Mouse (Mus musculus) liver, adult 2 months (tissue): Measurements from ENCODE around the gene Tedc2. TPM values are rescaled to one million over a fixed set of nuclear protein-coding genes. Genes with fewer than 3 reads are reported as not detected.

Source experiments
- DNase-seq: peaks from one replicate; pipeline ENCODE4 v3.0.0-alpha.2; 2011; ENCODE audit warnings: low read depth, low spot score; ENCODE audit errors: extremely low read depth
- H3K27ac ChIP-seq: fragments of 200-500 bp; replicated peaks from 2 replicates; pipeline ENCODE4 v1.5.1; 2012; ENCODE audit warnings: low read depth, mild to moderate bottlenecking, control low read depth, inconsistent platforms, low read length; ENCODE audit not compliant: insufficient read depth
- H3K27me3 ChIP-seq: fragments of 200-500 bp; 2 replicates; pipeline ENCODE4 v1.6.1; 2012; ENCODE audit warnings: mild to moderate bottlenecking, moderate library complexity, low read length, inconsistent platforms; ENCODE audit not compliant: control insufficient read depth, insufficient read depth
- H3K36me3 ChIP-seq: fragments of 200-500 bp; 2 replicates; pipeline ENCODE4 v1.6.1; 2012; ENCODE audit warnings: low read length, inconsistent platforms; ENCODE audit not compliant: control insufficient read depth, insufficient read depth
- H3K4me1 ChIP-seq: fragments of 200-500 bp; 2 replicates; pipeline ENCODE4 v1.6.1; 2011; ENCODE audit warnings: low read length; ENCODE audit not compliant: control insufficient read depth, insufficient read depth
- H3K4me3 ChIP-seq: fragments of 200-500 bp; 2 replicates; pipeline ENCODE4 v1.5.1; 2011; ENCODE audit warnings: low read depth, mild to moderate bottlenecking, control low read depth, low read length, moderate library complexity; ENCODE audit not compliant: insufficient read depth
- H3K79me2 ChIP-seq: fragments of 200-500 bp; 2 replicates; pipeline ENCODE4 v1.6.1; 2012; ENCODE audit warnings: inconsistent platforms, mild to moderate bottlenecking, low read length, moderate library complexity; ENCODE audit not compliant: control insufficient read depth, insufficient read depth
- H3K9ac ChIP-seq: fragments of 200-500 bp; 2 replicates; pipeline ENCODE4 v1.6.1; 2012; ENCODE audit warnings: low read depth, mild to moderate bottlenecking, control low read depth, inconsistent platforms, low read length
- CTCF ChIP-seq: fragments of 200-500 bp; IDR thresholded peaks from 2 replicates; pipeline ENCODE4 v1.5.1; 2011; ENCODE audit warnings: low read depth, low read length, control low read depth
- POLR2A ChIP-seq: fragments of 200-500 bp; IDR thresholded peaks from 2 replicates; pipeline ENCODE4 v1.6.1; 2011; ENCODE audit warnings: low read length, control low read depth; ENCODE audit not compliant: insufficient read depth; ENCODE audit errors: extremely low read depth
- WGBS: fragments of 180-500 bp; shearing (Covaris S2); methylation state at CpG from one replicate; pipeline ENCODE4 v1.1.7; 2018; 5-methylcytosine and 5-hydroxymethylcytosine counted together
- polyA plus RNA-seq: library from polyadenylated mRNA; depleted of rRNA; stranded (reverse); fragments of >200 nt; gene quantifications from 2 replicates; pipeline ENCODE4 v1.2.3, GENCODE M21; 2012; rRNA removed
- total RNA-seq: library from RNA; depleted of rRNA; stranded (reverse); fragments of >200 nt; gene quantifications from 2 replicates; pipeline ENCODE4 v1.2.3, GENCODE M21; 2014; rRNA removed

The Tedc2 gene
- total RNA-seq: 44.1 and 53.2 TPM in 2 replicates
- polyA plus RNA-seq: 61.4 and 78.0 TPM in 2 replicates

DNA sequence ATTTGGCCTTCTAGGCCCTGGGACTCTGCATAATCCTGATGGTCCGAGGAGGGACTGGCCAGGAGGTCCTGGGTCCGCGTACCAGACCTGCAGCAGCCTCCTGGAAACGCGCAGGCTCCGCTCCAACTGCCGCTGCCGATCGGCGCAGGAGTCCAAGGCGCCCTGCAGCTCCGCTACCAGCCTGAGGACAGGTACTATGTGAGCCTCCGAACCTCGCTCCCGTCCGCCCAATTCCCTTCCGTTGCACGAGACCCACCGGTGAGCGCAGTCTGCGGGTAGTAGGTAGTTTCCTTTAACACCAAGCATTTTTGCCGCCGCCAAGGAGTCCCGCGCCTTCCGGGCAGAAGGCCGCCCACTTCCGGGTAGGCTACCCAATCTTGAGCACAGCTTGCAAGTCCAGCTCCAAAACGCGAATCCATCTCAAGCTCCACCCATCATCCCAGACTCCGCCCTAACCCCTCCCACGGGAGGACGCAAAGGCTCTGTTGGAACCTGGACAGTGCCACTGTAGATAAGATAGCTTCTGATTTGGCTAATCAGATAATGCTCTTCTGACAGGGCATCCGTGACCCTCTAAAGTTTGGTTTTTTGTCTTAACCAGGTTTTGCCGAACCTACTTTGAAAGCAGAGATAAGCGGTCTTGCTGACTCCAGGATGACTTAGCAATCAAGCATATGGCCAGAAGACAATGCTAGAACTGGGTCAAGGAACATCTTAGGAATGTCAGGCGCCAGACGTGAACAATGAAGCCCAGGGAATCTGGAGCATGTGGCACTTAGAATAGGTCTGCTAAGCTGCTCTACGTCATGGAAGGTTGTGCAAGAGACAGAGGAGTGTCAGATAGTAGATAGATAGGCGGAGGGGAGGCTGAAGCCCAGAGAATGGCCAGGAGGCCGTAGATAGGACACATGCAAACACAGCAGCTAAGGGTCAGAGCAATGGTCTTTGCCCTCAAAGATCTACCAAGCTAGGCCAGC is at the start of gene Tedc2:
TSS of gene Tedc2 (minus strand) at position 417 of the 977 bp plus-strand sequence.
- H3K9ac ChIP-seq: peak within 1 kb of the TSS; percentile 91
- no peaks in the 10 kb centered on the region for H3K27me3 ChIP-seq
- under 1% methylated on average over 41 of the region's 41 CpGs for WGBS
- peaks cover 46% of the 10 kb centered on the region for H3K4me1 ChIP-seq
- peak within 1 kb of the TSS; percentile 90 for H3K4me3 ChIP-seq
- DNase-seq: peak; percentile 100
- TF ChIP-seq POLR2A (peak; percentile 91), CTCF (0 out of 2 replicates have a peak, but pooled peaks have one; percentile 7)
- peaks cover 19% of the 10 kb centered on the region; the same call in 1 of the 2 replicates for H3K79me2 ChIP-seq
- H3K27ac ChIP-seq: peak within 1 kb of the TSS; percentile 96
- H3K36me3 ChIP-seq: peaks cover 14% of the 10 kb centered on the region

DNA sequence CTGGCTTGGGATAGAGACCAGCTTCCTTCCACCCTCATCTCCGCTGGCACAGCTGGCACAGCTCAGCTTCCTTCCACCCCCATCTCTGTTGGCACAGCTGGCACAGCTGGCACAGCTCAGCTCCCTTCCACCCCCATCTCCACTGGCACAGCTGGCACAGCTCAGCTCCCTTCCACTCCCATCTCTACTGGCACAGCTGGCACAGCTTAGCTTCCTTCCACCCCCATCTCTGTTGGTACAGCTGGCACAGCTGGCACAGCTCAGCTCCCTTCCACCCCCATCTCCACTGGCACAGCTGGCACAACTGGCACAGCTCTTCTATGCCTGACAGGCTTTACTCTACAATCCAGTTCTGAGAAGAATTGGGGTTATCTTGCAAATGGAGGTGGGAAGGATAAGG is 46.5 kb upstream of the Tedc2 start:
- no peaks in the 10 kb centered on the region for H3K27me3 ChIP-seq
- no peak for TF ChIP-seq CTCF
- TF ChIP-seq POLR2A: no peak
- no peak overlapping the region for H3K4me3 ChIP-seq
- no peak overlapping the region for H3K27ac ChIP-seq
- no peaks in the 10 kb centered on the region for H3K79me2 ChIP-seq
- H3K4me1 ChIP-seq: no peaks in the 10 kb centered on the region
- no peak overlapping the region for H3K9ac ChIP-seq
- H3K36me3 ChIP-seq: no peaks in the 10 kb centered on the region
- peak; percentile 33 for DNase-seq
- WGBS: 43% methylated on average over 1 of the region's 1 CpGs

DNA sequence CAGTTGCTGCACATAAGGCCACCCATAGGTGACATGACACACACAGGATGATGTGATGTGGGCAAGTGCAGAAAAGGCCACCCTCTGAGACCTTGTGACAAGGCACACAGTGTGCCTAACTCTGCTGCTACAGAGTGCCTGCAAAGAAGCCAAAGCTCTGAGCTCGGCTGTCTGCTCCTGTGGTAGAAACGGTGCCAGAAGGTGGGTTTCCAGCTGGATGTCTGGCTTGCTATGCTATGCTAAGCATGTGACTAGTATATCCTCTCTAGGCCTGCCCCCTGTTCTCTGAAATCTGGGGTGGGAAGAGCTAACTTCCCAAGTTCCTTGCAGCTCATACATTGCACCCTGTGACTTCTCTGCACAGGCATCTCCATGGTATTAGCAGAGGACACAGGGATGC is 44.1 kb upstream of the Tedc2 start:
- Histone ChIP-seq H3K9ac (no peak overlapping the region), H3K79me2 (no peaks in the 10 kb centered on the region), H3K27ac (no peak overlapping the region), H3K4me3 (no peak overlapping the region), H3K27me3 (no peaks in the 10 kb centered on the region), H3K4me1 (no peaks in the 10 kb centered on the region), H3K36me3 (no peaks in the 10 kb centered on the region)
- WGBS: 85% methylated on average over 2 of the region's 2 CpGs
- TF ChIP-seq CTCF: no peak
- no peak for TF ChIP-seq POLR2A
- no peak for DNase-seq

DNA sequence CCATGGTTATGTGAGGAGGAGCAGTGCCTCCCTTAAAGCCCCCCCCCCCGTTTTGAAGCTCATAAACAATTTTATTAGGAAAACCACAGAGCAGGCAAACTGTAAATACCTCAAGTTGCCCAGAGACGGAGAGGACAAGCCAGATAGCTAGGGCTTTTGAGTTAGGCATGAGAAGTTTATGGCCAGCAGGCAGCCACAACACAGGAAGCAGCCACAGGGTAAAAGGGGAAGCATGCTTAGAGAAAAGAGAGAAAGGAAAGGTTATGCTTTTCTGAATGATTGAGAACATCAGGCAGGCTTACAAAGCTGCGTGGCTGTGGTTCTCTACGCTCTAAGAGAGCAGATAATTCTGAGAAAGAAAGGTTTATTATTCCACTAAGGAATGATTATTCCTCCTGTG is 39.9 kb upstream of the Tedc2 start:
- 84% methylated on average over 4 of the region's 4 CpGs for WGBS
- H3K27ac ChIP-seq: no peak overlapping the region

DNA sequence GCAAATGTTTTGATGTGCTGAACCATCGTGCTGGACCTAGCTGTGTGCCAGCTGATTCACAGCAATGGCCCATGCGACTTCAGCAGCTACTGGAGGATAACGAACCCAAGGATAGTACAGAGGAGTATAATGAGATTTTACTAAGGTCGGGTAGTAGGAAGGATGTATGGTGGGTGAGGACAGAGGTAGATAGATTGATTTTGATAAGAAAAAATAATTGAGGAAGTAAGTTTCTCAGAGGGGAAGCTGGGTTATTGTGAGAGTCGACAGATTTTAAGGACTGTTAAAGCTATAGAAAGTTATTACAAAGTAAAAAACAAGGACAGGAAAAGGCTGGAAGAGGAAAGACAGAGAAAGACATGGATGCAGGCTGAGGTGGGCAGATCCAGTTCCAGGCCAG is 39.1 kb upstream of the Tedc2 start:
- no peak for DNase-seq
- H3K36me3 ChIP-seq: no peaks in the 10 kb centered on the region
- 31% methylated on average over 5 of the region's 5 CpGs for WGBS
- TF ChIP-seq CTCF (no peak), POLR2A (no peak)
- H3K4me1 ChIP-seq: peaks cover 4% of the 10 kb centered on the region; the same call in 1 of the 2 replicates
- no peak overlapping the region for H3K9ac ChIP-seq
- H3K27me3 ChIP-seq: no peaks in the 10 kb centered on the region
- no peaks in the 10 kb centered on the region for H3K79me2 ChIP-seq
- no peak overlapping the region for H3K4me3 ChIP-seq
- H3K27ac ChIP-seq: no peak overlapping the region

More for the DNA sequence above, 39.9 kb upstream of the Tedc2 start:
- no peak overlapping the region for H3K9ac ChIP-seq
- H3K36me3 ChIP-seq: no peaks in the 10 kb centered on the region
- no peak for TF ChIP-seq POLR2A
- no peak for TF ChIP-seq CTCF
- no peaks in the 10 kb centered on the region for H3K79me2 ChIP-seq
- H3K4me3 ChIP-seq: no peak overlapping the region
- H3K27me3 ChIP-seq: no peaks in the 10 kb centered on the region
- H3K4me1 ChIP-seq: peaks cover 4% of the 10 kb centered on the region; the same call in 1 of the 2 replicates
- no peak for DNase-seq
